Mouse (Mus musculus) erythroblast, adult 5-6 weeks (primary cell): ENCODE measurements around the gene Gpr143. TPM values are rescaled to one million over a fixed set of nuclear protein-coding genes. Genes with fewer than 3 reads are reported as not detected.

ENCODE experiments used
- ATAC-seq: replicated peaks from 2 replicates; pipeline ENCODE4 v1.8.0; 2016; ENCODE audit warnings: moderate number of reproducible peaks, mild to moderate bottlenecking, moderate TSS enrichment, inconsistent platforms; ENCODE audit not compliant: poor library complexity, low FRiP score, severe bottlenecking
- total RNA-seq, 2 experiments: library from RNA; stranded (forward) in 1 of 2; stranded (reverse) in 1 of 2; fragments of 150-400 nt in 1 of 2; fragments of 200-764, 138-1000 nt in 1 of 2; gene quantifications; 2 replicates each; pipeline versions ENCODE4 v1.2.3 to v1.2.4; 2015 to 2017; ENCODE audit warnings: low replicate concordance in 2 of 2

Gpr143 gene
- total RNA-seq, 2 experiments from 2014 or later: not detected

DNA sequence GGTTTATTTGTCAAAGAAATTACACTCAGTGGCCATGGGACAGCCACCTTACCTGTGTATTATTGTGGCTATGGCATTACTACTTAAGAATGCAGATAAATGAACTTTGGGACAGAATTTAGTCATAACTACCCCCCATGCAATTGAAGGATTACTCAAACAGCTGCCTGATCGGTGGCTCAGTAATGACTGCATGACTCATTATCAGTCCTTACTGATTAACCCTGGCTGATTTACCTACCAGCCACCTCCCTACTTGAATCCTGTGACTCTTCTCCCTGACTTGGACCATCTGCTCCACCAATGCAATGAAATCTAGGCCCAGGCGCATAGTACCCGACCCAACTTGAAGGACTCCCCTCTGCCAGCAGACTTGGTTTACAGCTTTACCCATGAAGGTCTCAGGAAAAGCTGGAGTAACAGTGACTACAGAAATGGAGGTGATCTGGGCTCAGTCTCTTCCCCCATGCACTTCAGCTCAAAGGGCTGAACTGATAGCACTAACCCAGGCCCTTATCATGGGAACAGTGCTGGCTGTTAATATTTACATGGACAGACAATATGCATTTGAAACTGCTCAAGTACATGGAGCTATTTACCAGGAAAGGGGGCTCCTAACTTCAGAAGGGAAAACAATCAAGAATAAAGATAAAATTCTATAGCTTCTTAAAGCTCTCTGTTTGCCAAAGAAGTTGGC, 73.5 kb downstream of the Gpr143 start:
- ATAC-seq: no peak

Other genes with a start within 250 kb of the Gpr143 start
- not detected in 2 replicates for gene Cldn34a, start 218.6 kb upstream of the Gpr143 start, total RNA-seq (2015; ENCODE audit: low replicate concordance)
- not detected in 2 replicates for gene Cldn34a, start 218.6 kb upstream of the Gpr143 start, total RNA-seq (2017; ENCODE audit: low replicate concordance)
- gene Shroom2, start 12.5 kb upstream of the Gpr143 start, total RNA-seq (2015; ENCODE audit: low replicate concordance): not detected in 2 replicates
- not detected in 2 replicates for gene Shroom2, start 12.5 kb upstream of the Gpr143 start, total RNA-seq (2017; ENCODE audit: low replicate concordance)
- gene Usp51, start 224.5 kb downstream of the Gpr143 start, total RNA-seq (2015; ENCODE audit: low replicate concordance): not detected in 2 replicates
- gene Usp51, start 224.5 kb downstream of the Gpr143 start, total RNA-seq (2017; ENCODE audit: low replicate concordance): not detected in 2 replicates